Mouse (Mus musculus) lung, embryonic 14.5 days (tissue): ENCODE results near the gene Pon3. TPM values are rescaled to one million over a fixed set of nuclear protein-coding genes. Genes with fewer than 3 reads are reported as not detected.

Experiments used
- ATAC-seq: fragments of 200-750 bp; cut with Nextera tagmentation; 2 replicates; pipeline ENCODE4 v1.8.0; 2017; ENCODE audit warnings: mild to moderate bottlenecking, moderate TSS enrichment, moderate library complexity; ENCODE audit not compliant: insufficient read depth
- DNase-seq: peaks from one replicate; pipeline ENCODE4 v3.0.0-alpha.2; 2015
- H3K27ac ChIP-seq: fragments of 300-500 bp; sonication (generic); 2 replicates; pipeline ENCODE4 v1.5.1; 2014; ENCODE audit warnings: low read depth, mild to moderate bottlenecking, moderate library complexity
- H3K27me3 ChIP-seq: fragments of 300-500 bp; sonication (generic); 2 replicates; pipeline ENCODE4 v1.6.1; 2014; ENCODE audit warnings: low read length, control low read depth; ENCODE audit not compliant: insufficient read depth
- H3K36me3 ChIP-seq: fragments of 300-500 bp; sonication (generic); 2 replicates; pipeline ENCODE4 v1.6.1; 2014; ENCODE audit warnings: control low read depth; ENCODE audit not compliant: insufficient read depth
- H3K4me1 ChIP-seq: fragments of 300-500 bp; sonication (generic); 2 replicates; pipeline ENCODE4 v1.6.1; 2014; ENCODE audit warnings: antibody characterized with exemption, control low read depth; ENCODE audit not compliant: insufficient read depth
- H3K4me2 ChIP-seq: fragments of 300-500 bp; sonication (generic); 2 replicates; pipeline ENCODE4 v1.6.1; 2014; ENCODE audit warnings: mild to moderate bottlenecking
- H3K4me3 ChIP-seq: fragments of 300-500 bp; sonication (generic); 2 replicates; pipeline ENCODE4 v1.5.1; 2014; ENCODE audit warnings: low read depth, low read length
- H3K9ac ChIP-seq: fragments of 300-500 bp; sonication (generic); 2 replicates; pipeline ENCODE4 v1.6.1; 2014
- H3K9me3 ChIP-seq: fragments of 300-500 bp; sonication (generic); 2 replicates; pipeline ENCODE4 v1.6.1; 2016; ENCODE audit warnings: low read depth, low read length, control low read depth
- CTCF ChIP-seq: IDR thresholded peaks from 2 replicates; pipeline ENCODE4 v1.5.1; 2016; ENCODE audit warnings: antibody characterized with exemption, low read depth
- WGBS: fragments of 180-500 bp; shearing (Covaris S2); extraction: QIAGEN DNeasy Blood & Tissue Kit; methylation state at CpG from one replicate; pipeline ENCODE4 v1.1.7; 2014; 5-methylcytosine and 5-hydroxymethylcytosine counted together
- polyA plus RNA-seq: library from polyadenylated mRNA; unstranded; fragments of >200 nt; fragmentation: Nextera tagmentation; extraction: Ambion mirVana; gene quantifications from 2 replicates; pipeline ENCODE4 v1.2.1, GENCODE M21; 2014

The Pon3 gene
- polyA plus RNA-seq, 1 experiment from 2014 or later: 14.2 TPM

GRCm38 (mm10) chr6:5255291-5255690 is 795 bp downstream of the Pon3 start:
- ATAC-seq: no peak
- no peak for TF ChIP-seq CTCF
- H3K27me3 ChIP-seq: no peaks in the 10 kb centered on the region
- no peaks in the 10 kb centered on the region for H3K36me3 ChIP-seq
- H3K9ac ChIP-seq: peak overlapping the region; percentile 35
- 35% methylated on average over 6 of the region's 6 CpGs for WGBS
- no peak overlapping the region for H3K27ac ChIP-seq
- no peaks in the 10 kb centered on the region for H3K4me1 ChIP-seq
- no peaks in the 10 kb centered on the region for H3K9me3 ChIP-seq
- peak overlapping the region; percentile 59 for H3K4me2 ChIP-seq
- peak overlapping the region; percentile 33 for H3K4me3 ChIP-seq
- no peak for DNase-seq

DNA sequence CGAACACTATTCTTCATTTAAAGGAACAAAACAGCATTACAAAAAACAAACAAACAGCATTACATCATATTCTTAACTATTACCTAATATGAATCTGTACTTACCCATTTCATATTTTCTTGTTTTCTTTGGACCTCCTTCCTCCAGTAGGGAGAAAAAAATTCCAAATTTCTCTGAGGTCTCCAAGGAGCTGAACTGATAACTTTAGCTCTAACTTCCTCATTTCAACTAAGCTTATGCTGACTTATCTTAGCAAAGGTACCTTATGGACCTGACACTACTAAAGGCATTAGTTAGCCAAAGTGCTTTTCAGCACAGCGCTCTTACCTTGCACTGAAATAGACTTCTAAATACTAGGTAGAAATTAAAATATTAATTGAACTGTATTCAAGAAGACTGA is 1.2 kb downstream of the Pon3 start:
- H3K36me3 ChIP-seq: no peaks in the 10 kb centered on the region
- H3K9me3 ChIP-seq: no peaks in the 10 kb centered on the region
- ATAC-seq (no peak), DNase-seq (no peak)
- no peaks in the 10 kb centered on the region for H3K4me1 ChIP-seq
- H3K4me3 ChIP-seq: no peak overlapping the region
- H3K4me2 ChIP-seq: peak overlapping the region; percentile 59
- no peaks in the 10 kb centered on the region for H3K27me3 ChIP-seq
- no peak overlapping the region for H3K9ac ChIP-seq
- H3K27ac ChIP-seq: no peak overlapping the region
- WGBS: 96% methylated on average over 2 of the region's 2 CpGs
- no peak for TF ChIP-seq CTCF

- Histone ChIP-seq H3K27ac (no peak overlapping the region), H3K4me3 (no peak overlapping the region), H3K27me3 (no peaks in the 10 kb centered on the region), H3K9ac (no peak overlapping the region), H3K4me1 (no peaks in the 10 kb centered on the region), H3K4me2 (no peak overlapping the region), H3K36me3 (no peaks in the 10 kb centered on the region), H3K9me3 (no peaks in the 10 kb centered on the region)
- DNase-seq (no peak), ATAC-seq (no peak)
- 85% methylated on average over 6 of the region's 6 CpGs for WGBS
- TF ChIP-seq CTCF: no peak
Measured at GRCm38 (mm10) chr6:5245926-5246325, 10.2 kb downstream of the Pon3 start.

DNA sequence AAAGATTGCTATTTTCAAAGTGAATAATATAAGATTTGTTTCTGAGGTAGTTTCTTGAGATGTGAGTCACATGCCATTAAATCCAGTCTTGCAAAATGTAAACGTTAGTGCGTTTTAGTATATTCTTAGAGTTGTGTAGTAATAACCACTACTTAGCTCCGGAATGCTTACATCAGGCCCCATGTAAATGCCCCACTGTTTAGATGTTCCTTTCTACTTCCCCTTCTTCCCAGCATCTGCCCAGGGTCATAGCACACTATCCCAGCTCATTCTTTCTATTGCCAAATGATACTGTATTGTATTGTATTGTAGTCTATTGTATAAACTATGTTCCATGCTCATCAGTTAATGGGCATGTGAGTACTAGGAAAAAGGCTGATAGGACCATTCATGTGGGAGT is 17.3 kb downstream of the Pon3 start:
- no peak overlapping the region for H3K27ac ChIP-seq
- no peaks in the 10 kb centered on the region for H3K9me3 ChIP-seq
- no peak overlapping the region for H3K4me3 ChIP-seq
- DNase-seq (no peak), ATAC-seq (no peak)
- no peak overlapping the region for H3K4me2 ChIP-seq
- no peaks in the 10 kb centered on the region for H3K27me3 ChIP-seq
- WGBS: 73% methylated on average over 3 of the region's 3 CpGs
- no peak for TF ChIP-seq CTCF
- H3K9ac ChIP-seq: no peak overlapping the region
- H3K36me3 ChIP-seq: no peaks in the 10 kb centered on the region
- no peaks in the 10 kb centered on the region for H3K4me1 ChIP-seq

GRCm38 (mm10) chr6:5237510-5237909 is 18.6 kb downstream of the Pon3 start:
- H3K4me2 ChIP-seq: no peak overlapping the region
- WGBS: 55% methylated on average over 4 of the region's 4 CpGs
- no peaks in the 10 kb centered on the region for H3K36me3 ChIP-seq
- no peak overlapping the region for H3K4me3 ChIP-seq
- DNase-seq (peak; percentile 62), ATAC-seq (peak; percentile 66; the same call in 1 of the 2 replicates)
- no peaks in the 10 kb centered on the region for H3K9me3 ChIP-seq
- H3K9ac ChIP-seq: no peak overlapping the region
- no peaks in the 10 kb centered on the region for H3K27me3 ChIP-seq
- no peaks in the 10 kb centered on the region for H3K4me1 ChIP-seq
- TF ChIP-seq CTCF: no peak
- no peak overlapping the region for H3K27ac ChIP-seq

DNA sequence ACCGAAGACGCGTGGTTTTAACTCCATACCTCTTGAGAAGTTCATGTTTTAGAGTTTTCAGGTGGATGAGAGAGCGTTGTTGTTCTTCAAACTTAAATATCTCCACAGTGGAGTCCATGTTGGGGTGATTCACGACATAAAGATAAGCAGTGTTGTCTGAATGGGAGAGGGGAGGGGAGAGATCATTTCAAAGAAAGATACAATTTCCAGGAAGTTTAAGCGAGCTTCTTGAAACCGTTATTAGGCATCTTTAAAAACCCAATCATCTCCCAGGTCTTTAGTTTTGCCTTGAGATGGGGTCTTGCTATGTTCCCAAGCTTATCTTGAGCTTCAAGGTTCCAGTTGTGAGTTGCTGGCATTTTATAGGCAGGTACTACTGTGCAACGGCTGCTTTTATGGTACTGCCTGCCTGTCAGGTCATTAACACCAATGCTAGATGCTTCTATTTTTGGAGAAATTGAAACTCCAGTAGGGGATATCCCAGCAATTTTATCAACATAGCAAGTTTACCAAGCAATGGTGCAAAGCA is 19.2 kb downstream of the Pon3 start:
- no peaks in the 10 kb centered on the region for H3K36me3 ChIP-seq
- no peak overlapping the region for H3K4me2 ChIP-seq
- no peak overlapping the region for H3K4me3 ChIP-seq
- TF ChIP-seq CTCF: no peak
- no peaks in the 10 kb centered on the region for H3K9me3 ChIP-seq
- H3K27me3 ChIP-seq: no peaks in the 10 kb centered on the region
- DNase-seq (no peak), ATAC-seq (no peak)
- no peak overlapping the region for H3K27ac ChIP-seq
- H3K4me1 ChIP-seq: no peaks in the 10 kb centered on the region
- WGBS: 83% methylated on average over 8 of the region's 8 CpGs
- H3K9ac ChIP-seq: no peak overlapping the region

- Histone ChIP-seq H3K4me2 (no peak overlapping the region), H3K9ac (no peak overlapping the region), H3K4me3 (no peak overlapping the region), H3K27ac (no peak overlapping the region), H3K36me3 (no peaks in the 10 kb centered on the region), H3K4me1 (no peaks in the 10 kb centered on the region), H3K9me3 (no peaks in the 10 kb centered on the region), H3K27me3 (no peaks in the 10 kb centered on the region)
- TF ChIP-seq CTCF: no peak
- no peak for DNase-seq
- WGBS: 63% methylated on average over 3 of the region's 3 CpGs
- no peak for ATAC-seq
Measured at GRCm38 (mm10) chr6:5234563-5234962, 21.5 kb downstream of the Pon3 start.

DNA sequence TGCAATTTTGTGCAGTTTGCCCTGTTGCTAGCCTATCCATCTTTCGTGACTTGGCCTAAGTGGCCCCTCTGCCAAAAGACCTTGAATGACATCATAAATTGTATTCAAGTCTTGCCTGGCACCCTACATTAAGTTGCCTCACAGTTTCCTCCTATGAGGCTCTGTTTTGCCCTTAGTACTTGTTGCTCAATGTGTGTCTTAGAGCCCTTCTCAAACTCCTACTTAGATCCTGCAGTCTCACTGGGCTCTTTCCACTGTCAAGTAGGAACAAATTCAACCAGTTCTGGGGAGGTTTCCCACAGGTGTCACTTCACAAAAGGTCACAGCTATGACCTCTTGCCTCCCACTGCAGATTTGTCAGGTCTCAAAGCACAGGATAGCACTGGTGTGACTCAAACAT is 22.3 kb downstream of the Pon3 start:
- Histone ChIP-seq H3K9me3 (no peaks in the 10 kb centered on the region), H3K36me3 (no peaks in the 10 kb centered on the region), H3K4me3 (no peak overlapping the region), H3K9ac (no peak overlapping the region), H3K4me2 (no peak overlapping the region), H3K27me3 (no peaks in the 10 kb centered on the region), H3K27ac (no peak overlapping the region), H3K4me1 (no peaks in the 10 kb centered on the region)
- no peak for TF ChIP-seq CTCF
- 80% methylated on average over 1 of the region's 1 CpGs for WGBS
- ATAC-seq (no peak), DNase-seq (no peak)
